Mouse (Mus musculus) lung, postnatal 10 days (tissue): ENCODE results near the gene Gm20695.

Experiments
- DNase-seq: peaks from one replicate; pipeline ENCODE4 v3.0.0; 2021

Gene Gm20695

GRCm38 (mm10) chr16:3896046-3896445 is 11.6 kb downstream of the Gm20695 start:
- DNase-seq: no peak

GRCm38 (mm10) chr16:3896553-3896952 is 12.1 kb downstream of the Gm20695 start:
- DNase-seq: no peak

- no peak for DNase-seq
Observed at GRCm38 (mm10) chr16:3907471-3907870, 23.0 kb downstream of the Gm20695 start.

- DNase-seq: peak; percentile 96
Observed at GRCm38 (mm10) chr16:3908537-3909111, 24.2 kb downstream of the Gm20695 start, which contains the start of the genes 1700037C18Rik and Cluap1. Gene 1700037C18Rik (minus strand): TSS chr16:3908689. Gene Cluap1 (plus strand): TSS chr16:3908801.

GRCm38 (mm10) chr16:3909118-3909517 is 24.7 kb downstream of the Gm20695 start:
- DNase-seq: no peak

- no peak for DNase-seq
Observed at GRCm38 (mm10) chr16:3920756-3921155, 36.3 kb downstream of the Gm20695 start.

- DNase-seq: no peak
Observed at GRCm38 (mm10) chr16:3923515-3923914, 39.1 kb downstream of the Gm20695 start.

GRCm38 (mm10) chr16:3923966-3924365 is 39.5 kb downstream of the Gm20695 start:
- DNase-seq: no peak

- peak; percentile 18 for DNase-seq
Observed at GRCm38 (mm10) chr16:3928582-3928981, 44.1 kb downstream of the Gm20695 start.

- peak; percentile 28 for DNase-seq
Observed at GRCm38 (mm10) chr16:3929151-3929550, 44.7 kb downstream of the Gm20695 start.

GRCm38 (mm10) chr16:3933536-3933935 is 49.1 kb downstream of the Gm20695 start:
- DNase-seq: no peak

GRCm38 (mm10) chr16:3934091-3934490 is 49.6 kb downstream of the Gm20695 start:
- DNase-seq: peak; percentile 30

GRCm38 (mm10) chr16:3934701-3935100 is 50.3 kb downstream of the Gm20695 start:
- DNase-seq: no peak

- DNase-seq: no peak
Observed at GRCm38 (mm10) chr16:3951141-3951540, 66.7 kb downstream of the Gm20695 start.

- peak; percentile 66 for DNase-seq
Observed at GRCm38 (mm10) chr16:3956369-3956768, 71.9 kb downstream of the Gm20695 start.

- DNase-seq: peak; percentile 50
Observed at GRCm38 (mm10) chr16:3959261-3959660, 74.8 kb downstream of the Gm20695 start.

GRCm38 (mm10) chr16:3964990-3965389 is 80.5 kb downstream of the Gm20695 start:
- DNase-seq: no peak

GRCm38 (mm10) chr16:3965534-3965933 is 81.1 kb downstream of the Gm20695 start:
- DNase-seq: no peak
